Mouse (Mus musculus) heart, embryonic 10.5 days (tissue): ENCODE results near the gene Zfp93. TPM values are rescaled to one million over a fixed set of nuclear protein-coding genes. Genes with fewer than 3 reads are reported as not detected.

Experiments
- DNase-seq: peaks from one replicate; pipeline ENCODE4 v3.0.0-alpha.2; 2017; ENCODE audit warnings: low spot score
- H3K27ac ChIP-seq: fragments of 300-500 bp; sonication (generic); 2 replicates; pipeline ENCODE4 v1.5.1; 2016; ENCODE audit warnings: mild to moderate bottlenecking
- H3K27me3 ChIP-seq: fragments of 300-500 bp; sonication (generic); 2 replicates; pipeline ENCODE4 v1.6.1; 2016; ENCODE audit warnings: mild to moderate bottlenecking; ENCODE audit not compliant: poor library complexity, insufficient read depth, severe bottlenecking
- H3K36me3 ChIP-seq: fragments of 300-500 bp; sonication (generic); 2 replicates; pipeline ENCODE4 v1.6.1; 2016; ENCODE audit warnings: mild to moderate bottlenecking, moderate library complexity
- H3K4me1 ChIP-seq: fragments of 300-500 bp; sonication (generic); 2 replicates; pipeline ENCODE4 v1.6.1; 2016; ENCODE audit warnings: mild to moderate bottlenecking
- H3K4me3 ChIP-seq: fragments of 300-500 bp; sonication (generic); 2 replicates; pipeline ENCODE4 v1.5.1; 2016; ENCODE audit warnings: mild to moderate bottlenecking, moderate library complexity
- H3K9me3 ChIP-seq: fragments of 300-500 bp; sonication (generic); 2 replicates; pipeline ENCODE4 v1.6.1; 2016; ENCODE audit warnings: mild to moderate bottlenecking, moderate library complexity
- WGBS: fragments of 180-500 bp; shearing (Covaris S2); methylation state at CpG from one replicate; pipeline ENCODE4 v1.1.7; 2016; 5-methylcytosine and 5-hydroxymethylcytosine counted together
- polyA plus RNA-seq: library from polyadenylated mRNA; unstranded; fragments of >200 nt; fragmentation: Nextera tagmentation; extraction: Ambion mirVana; gene quantifications from 2 replicates; pipeline ENCODE4 v1.2.1, GENCODE M21; 2016

Gene Zfp93
- polyA plus RNA-seq, 1 experiment from 2014 or later, result 6.4 TPM

DNA sequence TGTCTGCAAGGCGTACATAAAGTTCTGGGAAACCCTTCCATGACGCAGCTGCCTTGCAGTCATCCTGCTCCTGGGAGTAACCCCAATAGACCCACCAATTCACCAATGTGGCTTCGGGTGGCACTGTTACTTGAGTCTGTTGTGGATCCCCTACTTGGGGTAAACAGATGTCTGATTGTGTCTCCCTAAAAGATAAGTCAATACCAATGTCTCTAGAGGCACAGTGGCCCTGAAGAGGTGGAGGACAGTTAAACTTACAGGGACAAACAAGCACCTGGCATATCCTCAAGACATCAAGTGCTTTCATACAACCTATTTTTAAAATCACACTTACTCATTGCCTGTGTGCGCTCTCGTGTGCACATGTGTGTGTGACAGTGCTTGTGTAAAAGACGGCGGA is 25.2 kb downstream of the Zfp93 start:
- peaks cover 68% of the 10 kb centered on the region for H3K36me3 ChIP-seq
- peak; percentile 66 for DNase-seq
- no peak overlapping the region for H3K27ac ChIP-seq
- no peaks in the 10 kb centered on the region for H3K27me3 ChIP-seq
- H3K9me3 ChIP-seq, result no peaks in the 10 kb centered on the region
- H3K4me1 ChIP-seq, result peaks cover 9% of the 10 kb centered on the region; the same call in 1 of the 2 replicates
- 93% methylated on average over 7 of the region's 7 CpGs for WGBS
- no peak overlapping the region for H3K4me3 ChIP-seq

DNA sequence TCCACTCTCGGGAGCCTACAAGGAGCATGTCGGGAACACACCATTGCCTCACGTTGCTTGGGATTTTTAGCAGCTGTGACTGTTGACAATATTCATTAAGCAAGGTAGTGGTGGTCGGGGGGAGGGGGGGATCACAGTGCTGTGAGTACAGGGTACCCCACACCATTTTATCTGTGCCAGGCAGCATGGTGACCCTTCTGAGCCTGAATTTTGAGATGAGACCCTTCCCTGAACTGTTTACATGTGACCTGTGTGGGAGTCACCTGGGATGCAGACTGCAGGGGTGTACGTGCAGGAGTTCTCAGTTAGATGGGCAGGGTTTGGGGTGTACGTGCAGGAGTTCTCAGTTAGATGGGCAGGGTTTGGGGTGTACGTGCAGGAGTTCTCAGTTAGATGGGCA is 26.2 kb downstream of the Zfp93 start:
- H3K27me3 ChIP-seq, result no peaks in the 10 kb centered on the region
- WGBS, result 90% methylated on average over 7 of the region's 7 CpGs
- H3K27ac ChIP-seq, result no peak overlapping the region
- no peaks in the 10 kb centered on the region for H3K9me3 ChIP-seq
- no peak overlapping the region for H3K4me3 ChIP-seq
- H3K36me3 ChIP-seq, result peaks cover 58% of the 10 kb centered on the region
- peaks cover 10% of the 10 kb centered on the region; the same call in 1 of the 2 replicates for H3K4me1 ChIP-seq
- DNase-seq, result peak; percentile 52

DNA sequence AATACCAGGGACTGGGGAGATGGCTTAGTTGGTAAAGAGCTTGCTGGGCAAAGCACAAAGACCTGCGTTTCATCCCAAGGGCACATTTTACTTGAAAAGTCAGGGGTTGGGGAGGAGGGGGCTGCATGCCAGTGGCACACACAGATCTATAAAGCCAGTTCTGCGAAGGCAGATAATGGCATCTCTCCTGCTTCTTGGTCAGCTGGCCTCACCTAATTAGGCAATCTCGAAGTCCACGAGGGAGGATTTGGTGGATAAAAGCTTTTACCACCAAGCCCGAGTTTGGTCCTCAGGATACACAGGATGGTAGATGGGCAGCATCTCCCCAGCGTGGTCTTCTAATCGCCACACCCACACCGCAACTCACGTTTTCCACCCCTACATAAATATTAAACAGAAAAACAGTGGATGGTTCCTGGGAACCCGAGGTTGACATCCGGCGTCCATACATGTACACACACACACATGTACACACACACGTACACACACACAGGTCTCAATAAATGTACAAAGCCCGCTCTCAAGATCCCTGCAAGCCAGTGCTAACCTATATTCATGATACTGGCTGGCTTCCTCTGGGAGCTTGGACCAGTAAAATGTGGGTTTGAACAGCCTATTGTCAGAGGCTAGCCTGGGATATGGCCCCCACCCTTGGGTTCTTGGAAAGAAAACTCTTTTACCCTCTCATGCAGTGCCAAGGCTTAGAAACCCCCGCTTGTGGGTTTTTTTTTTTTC is 27.3 kb downstream of the Zfp93 start:
- no peaks in the 10 kb centered on the region for H3K9me3 ChIP-seq
- no peak overlapping the region for H3K27ac ChIP-seq
- H3K27me3 ChIP-seq, result no peaks in the 10 kb centered on the region
- H3K4me3 ChIP-seq, result peak overlapping the region; percentile 83; the same call in 1 of the 2 replicates
- WGBS, result 90% methylated on average over 15 of the region's 15 CpGs
- H3K36me3 ChIP-seq, result peaks cover 55% of the 10 kb centered on the region
- peaks cover 10% of the 10 kb centered on the region; the same call in 1 of the 2 replicates for H3K4me1 ChIP-seq
- DNase-seq, result peak; percentile 66

DNA sequence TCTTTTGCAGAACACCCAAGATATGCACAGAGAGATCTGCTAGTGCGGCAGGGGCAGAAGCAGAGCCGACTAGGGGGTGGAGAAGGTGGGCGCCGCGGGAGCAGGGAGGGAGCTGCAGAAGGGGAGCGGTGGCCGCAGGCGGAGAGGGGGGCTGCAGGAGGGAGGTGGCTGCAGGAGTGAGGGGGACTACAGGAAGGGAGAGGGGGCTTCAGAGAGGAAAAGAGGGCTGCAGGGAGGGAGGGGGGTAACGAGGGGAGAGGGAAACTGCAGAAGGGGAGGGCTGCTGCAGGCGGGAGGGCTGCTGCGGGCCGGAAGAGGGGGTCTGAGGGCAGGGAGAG is 28.4 kb downstream of the Zfp93 start:
- H3K4me1 ChIP-seq, result peaks cover 10% of the 10 kb centered on the region; the same call in 1 of the 2 replicates
- WGBS, result 2% methylated on average over 12 of the region's 12 CpGs
- H3K27ac ChIP-seq, result peak overlapping the region; percentile 91
- H3K4me3 ChIP-seq, result peak overlapping the region; percentile 83
- H3K9me3 ChIP-seq, result no peaks in the 10 kb centered on the region
- peaks cover 56% of the 10 kb centered on the region for H3K36me3 ChIP-seq
- DNase-seq, result peak; percentile 74
- no peaks in the 10 kb centered on the region for H3K27me3 ChIP-seq

DNA sequence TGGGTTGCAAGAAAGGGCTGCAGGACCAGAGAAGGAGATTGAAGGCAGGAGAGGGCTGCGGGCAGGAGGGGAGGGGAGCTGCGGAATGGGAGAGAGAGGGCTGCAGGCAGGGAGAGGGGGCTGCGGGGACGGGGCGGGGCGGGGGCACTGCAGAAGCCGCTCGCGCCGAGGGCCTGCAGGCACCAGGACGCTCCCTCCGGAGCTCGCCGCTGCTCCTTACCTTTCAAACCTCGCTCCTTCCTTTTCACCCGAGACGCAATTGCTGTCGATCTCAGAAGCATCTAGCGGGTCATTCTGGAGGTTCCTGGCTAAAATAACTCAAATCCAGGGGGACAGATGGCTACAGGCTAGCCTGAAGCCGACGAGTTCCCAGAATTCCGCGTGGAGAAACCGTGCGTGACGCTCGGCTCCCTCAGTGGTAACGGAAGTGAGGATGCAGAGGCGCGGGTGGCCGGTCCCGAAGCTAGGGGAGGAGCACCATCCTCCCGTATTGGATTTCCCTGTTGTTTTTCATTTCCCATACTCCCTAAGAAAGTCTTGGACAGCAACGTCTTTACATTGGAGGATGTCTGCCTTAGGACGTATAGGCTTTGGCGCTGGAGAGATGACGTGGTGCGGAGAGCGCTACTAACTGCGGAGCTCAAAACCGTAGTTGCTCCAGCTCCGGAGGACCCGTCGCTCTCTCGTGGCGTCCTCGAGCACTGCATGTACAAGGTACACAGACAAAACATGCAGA is 28.9 kb downstream of the Zfp93 start:
- peaks cover 10% of the 10 kb centered on the region; the same call in 1 of the 2 replicates for H3K4me1 ChIP-seq
- H3K36me3 ChIP-seq, result peaks cover 50% of the 10 kb centered on the region
- H3K27me3 ChIP-seq, result no peaks in the 10 kb centered on the region
- no peaks in the 10 kb centered on the region for H3K9me3 ChIP-seq
- DNase-seq, result peak; percentile 90
- under 1% methylated on average over 47 of the region's 47 CpGs for WGBS
- peak overlapping the region; percentile 91 for H3K27ac ChIP-seq
- H3K4me3 ChIP-seq, result peak overlapping the region; percentile 83

DNA sequence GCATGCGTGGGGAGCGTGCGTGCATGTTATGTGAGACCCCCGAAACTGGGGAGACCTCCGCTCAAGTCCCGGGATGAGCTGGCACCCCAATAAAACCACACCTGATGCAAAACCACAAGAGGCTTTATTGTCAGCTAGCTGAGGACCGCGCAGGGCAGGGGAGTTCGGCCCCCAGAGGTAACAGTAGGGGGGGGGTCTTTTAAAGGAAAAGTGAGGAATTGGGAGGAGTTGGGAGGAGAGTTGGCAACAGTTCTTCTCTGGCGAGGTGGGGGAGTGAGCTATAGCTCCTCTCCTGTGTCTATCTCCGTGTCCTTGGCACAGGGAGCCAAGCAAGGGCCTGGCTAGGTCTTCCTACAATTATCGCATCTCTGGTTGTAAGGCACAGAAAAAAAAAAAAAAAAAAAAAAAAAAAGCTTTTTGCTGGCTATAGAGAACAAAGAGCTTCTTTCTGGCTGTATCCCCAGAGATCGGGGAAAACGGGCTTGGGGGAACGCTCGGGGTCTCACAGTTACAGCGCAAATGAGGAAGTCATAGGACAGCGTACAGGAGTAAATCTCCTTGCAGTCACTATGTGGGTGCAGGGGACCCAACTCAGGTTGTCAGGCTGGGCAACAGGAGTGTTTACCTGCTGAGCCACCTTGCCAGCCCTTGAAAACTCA is 29.7 kb downstream of the Zfp93 start:
- Histone ChIP-seq H3K27ac (peak overlapping the region; percentile 83), H3K36me3 (peaks cover 42% of the 10 kb centered on the region), H3K4me1 (peaks cover 10% of the 10 kb centered on the region; the same call in 1 of the 2 replicates), H3K27me3 (no peaks in the 10 kb centered on the region), H3K4me3 (peak overlapping the region; percentile 83), H3K9me3 (no peaks in the 10 kb centered on the region)
- 2% methylated on average over 18 of the region's 18 CpGs for WGBS
- peak; percentile 63 for DNase-seq

DNA sequence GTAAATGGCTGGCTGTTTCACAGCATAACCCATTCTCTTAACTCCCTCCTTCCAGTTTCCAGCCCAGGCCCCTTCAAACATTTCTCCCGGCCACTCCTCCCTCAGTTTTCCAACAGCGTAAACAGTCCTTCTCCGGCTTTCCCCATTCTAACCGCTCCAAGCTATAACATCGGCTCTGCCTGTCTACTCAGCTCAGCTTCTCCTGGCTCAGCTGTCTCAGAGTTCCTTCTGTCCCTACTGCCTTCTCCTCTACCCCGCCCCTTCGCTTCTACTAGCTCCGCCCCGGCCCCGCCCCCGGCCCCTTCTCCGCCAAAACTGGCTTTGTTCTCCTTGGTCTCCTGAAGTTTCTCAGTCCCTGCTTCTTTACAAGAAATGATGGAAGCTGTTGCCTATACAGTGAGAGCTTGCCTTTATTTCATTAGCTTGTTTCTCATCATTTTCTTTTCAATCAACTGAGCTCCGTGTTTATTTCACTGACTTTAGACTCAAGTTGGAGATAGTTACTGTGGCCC is 30.6 kb downstream of the Zfp93 start, which contains the start of gene Zfp61:
TSS of gene Zfp61 (minus strand) at position 462 of the 512 bp plus-strand sequence.
- 2% methylated on average over 13 of the region's 13 CpGs for WGBS
- H3K27ac ChIP-seq, result peak within 1 kb of the TSS; percentile 62; the same call in 1 of the 2 replicates
- H3K4me3 ChIP-seq, result peak within 1 kb of the TSS; percentile 83
- H3K27me3 ChIP-seq, result no peaks in the 10 kb centered on the region
- H3K9me3 ChIP-seq, result no peaks in the 10 kb centered on the region
- DNase-seq, result peak; percentile 84
- peaks cover 33% of the 10 kb centered on the region for H3K36me3 ChIP-seq
- H3K4me1 ChIP-seq, result peaks cover 10% of the 10 kb centered on the region; the same call in 1 of the 2 replicates

DNA sequence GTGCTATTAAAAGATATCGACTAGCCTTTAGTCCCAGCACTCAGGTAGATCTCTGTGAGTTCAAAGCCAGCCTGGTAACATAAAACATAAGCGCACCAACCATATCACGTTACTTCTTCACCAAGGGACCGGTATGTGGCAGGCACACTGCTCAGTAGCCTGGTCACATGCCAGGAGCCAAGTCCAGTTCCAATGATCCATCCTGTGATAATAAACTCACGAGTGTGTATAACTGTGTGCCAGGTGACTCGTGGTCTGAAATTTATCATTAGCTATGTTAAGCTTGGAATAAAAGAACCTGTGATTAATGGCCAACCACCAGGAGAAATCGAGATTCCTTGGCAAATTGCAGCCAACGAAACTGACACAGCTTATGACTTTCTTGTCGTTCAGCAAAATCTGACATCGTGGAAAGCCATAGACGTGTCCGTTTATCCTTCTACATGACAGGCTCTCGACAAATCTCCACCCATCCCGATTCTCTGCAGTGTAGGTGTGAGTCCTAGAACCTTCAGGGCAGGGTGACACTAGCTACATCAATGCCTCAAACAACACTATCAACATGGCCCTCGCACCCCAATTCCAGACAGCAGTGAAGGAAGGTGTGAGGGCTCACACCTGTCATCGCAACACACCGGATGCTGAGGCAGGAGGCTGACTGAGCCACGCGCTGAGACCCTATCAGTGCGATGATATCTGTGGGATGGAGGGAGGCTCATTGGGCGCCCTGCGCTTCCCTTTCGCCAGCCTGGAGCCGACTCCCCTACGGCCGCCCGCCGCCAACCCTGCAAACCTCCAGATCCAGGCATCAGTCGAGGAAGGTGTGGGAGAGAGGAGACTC is 45.7 kb downstream of the Zfp93 start:
- WGBS, result 30% methylated on average over 29 of the region's 29 CpGs

DNA sequence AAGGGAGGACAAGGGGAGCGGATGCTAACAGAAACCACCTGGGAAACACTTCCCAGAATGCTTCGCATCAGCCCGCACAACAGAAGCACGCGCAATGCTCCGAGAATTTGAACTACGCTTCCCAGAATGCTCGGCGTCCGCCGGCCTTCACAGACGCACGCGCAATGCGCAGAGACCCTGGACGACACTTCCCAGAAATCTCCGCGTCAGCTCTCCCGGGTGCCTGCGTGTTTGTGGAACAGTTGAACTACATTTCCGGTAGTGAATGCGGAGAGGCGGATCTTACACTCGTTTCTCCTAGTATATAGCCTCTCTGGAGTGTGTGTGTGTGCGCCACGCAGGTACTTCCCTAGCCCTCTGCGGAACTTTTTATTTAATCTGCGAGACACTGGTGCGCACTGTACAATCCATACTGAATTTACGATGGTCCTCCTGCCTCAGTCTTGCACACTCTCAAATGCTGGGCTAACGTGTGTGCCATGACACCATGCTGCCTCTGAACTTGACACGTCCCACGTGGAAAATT is 46.4 kb downstream of the Zfp93 start, which contains the start of gene Zfp94:
TSS of gene Zfp94 (minus strand) at position 100 of the 526 bp plus-strand sequence.
- peaks cover 16% of the 10 kb centered on the region for H3K36me3 ChIP-seq
- peaks cover 7% of the 10 kb centered on the region for H3K4me1 ChIP-seq
- peak within 1 kb of the TSS; percentile 63 for H3K4me3 ChIP-seq
- peak; percentile 98 for DNase-seq
- H3K27ac ChIP-seq, result peak within 1 kb of the TSS; percentile 84
- 0 out of 2 replicates have a peak, but pooled peaks cover 3% of the 10 kb centered on the region for H3K27me3 ChIP-seq
- H3K9me3 ChIP-seq, result no peaks in the 10 kb centered on the region
- 1% methylated on average over 33 of the region's 33 CpGs for WGBS

More for the DNA sequence above, 45.7 kb downstream of the Zfp93 start:
- H3K27me3 ChIP-seq, result 0 out of 2 replicates have a peak, but pooled peaks cover 3% of the 10 kb centered on the region
- H3K27ac ChIP-seq, result peak overlapping the region; percentile 84
- peaks cover 7% of the 10 kb centered on the region for H3K4me1 ChIP-seq
- DNase-seq, result no peak
- peaks cover 22% of the 10 kb centered on the region for H3K36me3 ChIP-seq
- H3K9me3 ChIP-seq, result no peaks in the 10 kb centered on the region
- peak overlapping the region; percentile 63 for H3K4me3 ChIP-seq

DNA sequence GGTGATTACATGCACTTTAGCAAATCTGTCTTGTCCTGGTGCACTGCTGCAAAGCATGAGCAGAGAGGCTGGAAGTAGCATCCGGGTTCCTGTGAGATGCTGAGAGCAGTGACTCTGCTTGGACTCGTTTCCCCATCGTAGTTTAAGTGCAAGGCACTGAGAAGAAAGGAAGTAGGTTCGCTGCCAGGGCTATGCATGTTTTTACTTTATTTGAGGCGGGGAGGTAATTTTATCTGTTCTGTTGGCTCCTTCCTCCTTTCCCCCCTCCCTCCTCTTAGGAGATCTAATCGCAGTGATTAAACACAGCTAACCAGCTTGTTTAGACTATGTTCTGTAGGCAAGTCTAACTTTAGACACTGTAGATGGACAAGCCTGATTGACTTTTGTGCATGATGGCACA is 48.7 kb downstream of the Zfp93 start:
- no peaks in the 10 kb centered on the region for H3K36me3 ChIP-seq
- no peaks in the 10 kb centered on the region for H3K9me3 ChIP-seq
- 56% methylated on average over 6 of the region's 6 CpGs for WGBS
- no peak overlapping the region for H3K4me3 ChIP-seq
- H3K27ac ChIP-seq, result no peak overlapping the region
- H3K4me1 ChIP-seq, result peaks cover 7% of the 10 kb centered on the region
- 0 out of 2 replicates have a peak, but pooled peaks cover 3% of the 10 kb centered on the region for H3K27me3 ChIP-seq
- DNase-seq, result no peak

DNA sequence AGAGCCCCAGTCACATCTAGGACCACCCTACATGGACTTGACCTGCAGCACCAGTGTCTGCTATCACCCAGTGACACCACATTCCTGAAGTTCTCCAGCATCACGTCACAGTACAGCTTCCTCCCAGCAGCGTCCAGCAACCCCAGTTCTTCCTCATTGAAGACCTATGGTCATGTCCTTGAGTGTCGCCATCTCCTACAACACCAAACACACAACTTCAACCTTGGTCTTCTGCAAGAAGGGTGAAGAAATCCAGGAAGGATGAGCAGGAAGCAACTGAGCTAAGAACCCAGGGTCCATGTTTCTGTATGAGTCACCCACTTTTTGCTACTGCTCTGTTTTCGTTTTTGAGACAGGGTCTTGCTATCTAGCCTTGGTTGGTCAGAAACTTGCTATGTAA is 52.4 kb downstream of the Zfp93 start:
- 69% methylated on average over 4 of the region's 4 CpGs for WGBS

More for the DNA sequence above, 52.4 kb downstream of the Zfp93 start:
- Histone ChIP-seq H3K27ac (no peak overlapping the region), H3K9me3 (no peaks in the 10 kb centered on the region), H3K4me3 (no peak overlapping the region), H3K27me3 (0 out of 2 replicates have a peak, but pooled peaks cover 3% of the 10 kb centered on the region), H3K36me3 (no peaks in the 10 kb centered on the region), H3K4me1 (no peaks in the 10 kb centered on the region)
- DNase-seq, result no peak
